Mouse (Mus musculus): Measurements from ENCODE around the gene Arid2. TPM values are rescaled to one million over a fixed set of nuclear protein-coding genes. Genes with fewer than 3 reads are reported as not detected.
"Not testable (repeated sequence)": the region's sequence is repeated elsewhere in the genome, so short reads cannot be mapped to it uniquely, and the experiment has no call there.

Arid2 gene
- polyA plus RNA-seq, 1 experiment from 2014 or later = 21.5 TPM

GRCm38 (mm10) chr15:96418161-96418560, 130.8 kb downstream of the Arid2 start:
- peaks cover 84% of the 10 kb centered on the region for H3K36me3 ChIP-seq
- no peaks in the 10 kb centered on the region for H3K4me1 ChIP-seq (replicated peaks)
- no peak overlapping the region for H3K4me3 ChIP-seq
- H3K4me2 ChIP-seq = no peak overlapping the region
- no peaks in the 10 kb centered on the region for H3K9me3 ChIP-seq (replicated peaks)
- 91% methylated on average over 12 of the region's 12 CpGs for WGBS
- no peaks in the 10 kb centered on the region for H3K27me3 ChIP-seq (replicated peaks)
- ATAC-seq (ENCODE audit: insufficient number of reproducible peaks, low FRiP score) = no peak
- H3K27ac ChIP-seq (ENCODE audit: poor library complexity, severe bottlenecking) = no peak overlapping the region
- no peak overlapping the region for H3K9ac ChIP-seq

DNA sequence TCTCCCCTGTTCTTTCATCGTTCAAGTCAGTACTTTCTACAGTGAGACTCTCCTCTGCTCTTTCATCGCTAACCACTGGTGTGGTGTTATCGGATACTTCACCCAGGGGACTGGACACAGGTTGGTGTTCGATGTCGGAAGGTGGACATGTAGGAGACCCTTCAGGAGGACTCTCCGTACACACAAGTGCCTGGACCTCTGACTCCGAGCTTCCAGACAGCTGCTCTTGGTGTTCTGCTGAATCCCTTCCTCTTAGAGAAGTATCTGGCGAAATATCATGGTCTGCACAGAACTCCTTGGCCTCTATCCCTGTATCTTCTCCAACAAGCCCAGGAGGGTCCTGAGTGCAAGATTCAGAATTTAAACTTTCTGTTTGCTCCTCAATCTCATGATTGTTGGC, 132.6 kb downstream of the Arid2 start:
- H3K4me3 ChIP-seq = no peak overlapping the region
- H3K27me3 ChIP-seq (replicated peaks) = no peaks in the 10 kb centered on the region
- no peak overlapping the region for H3K4me2 ChIP-seq
- H3K9ac ChIP-seq = no peak overlapping the region
- H3K4me1 ChIP-seq (replicated peaks) = no peaks in the 10 kb centered on the region
- H3K36me3 ChIP-seq = peaks cover 76% of the 10 kb centered on the region
- no peaks in the 10 kb centered on the region for H3K9me3 ChIP-seq (replicated peaks)
- WGBS = 93% methylated on average over 8 of the region's 8 CpGs
- H3K27ac ChIP-seq (ENCODE audit: poor library complexity, severe bottlenecking) = no peak overlapping the region
- no peak for ATAC-seq (ENCODE audit: insufficient number of reproducible peaks, low FRiP score)

- H3K27ac ChIP-seq (ENCODE audit: poor library complexity, severe bottlenecking) = no peak overlapping the region
- H3K4me3 ChIP-seq = no peak overlapping the region
- ATAC-seq (ENCODE audit: insufficient number of reproducible peaks, low FRiP score) = no peak
- 98% methylated on average over 1 of the region's 1 CpGs for WGBS
- H3K27me3 ChIP-seq (replicated peaks) = no peaks in the 10 kb centered on the region
- H3K36me3 ChIP-seq = peaks cover 57% of the 10 kb centered on the region
- no peaks in the 10 kb centered on the region for H3K9me3 ChIP-seq (replicated peaks)
- H3K4me2 ChIP-seq = no peak overlapping the region
- H3K4me1 ChIP-seq (replicated peaks) = 0 out of 2 replicates have a peak, but pooled peaks cover under 1% of the 10 kb centered on the region
- H3K9ac ChIP-seq = no peak overlapping the region
These were observed 146.9 kb downstream of the Arid2 start for GRCm38 (mm10) chr15:96434202-96434601.

DNA sequence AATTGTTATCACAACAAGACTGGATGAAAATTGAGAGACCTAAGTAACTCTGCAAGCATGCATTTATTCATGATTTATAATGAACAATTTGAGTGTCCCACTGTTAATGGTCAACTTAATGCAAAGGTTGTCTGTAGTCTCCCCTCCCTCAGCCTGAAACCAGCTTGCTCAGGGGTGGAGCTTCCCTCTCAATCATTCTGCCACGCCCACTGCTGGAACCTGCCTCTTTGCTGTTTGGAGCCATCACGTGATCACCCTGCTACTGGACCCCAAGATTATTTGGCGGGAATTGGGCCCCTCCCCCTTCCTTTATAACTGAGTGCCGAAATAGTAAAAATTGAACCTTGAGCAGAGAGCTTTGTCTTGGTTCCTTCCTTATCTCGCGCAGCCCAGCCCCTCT, 154.2 kb downstream of the Arid2 start:
- not testable (repeated sequence) for H3K4me3 ChIP-seq; H3K4me2 ChIP-seq; H3K4me1 ChIP-seq (replicated peaks); H3K9ac ChIP-seq; H3K27me3 ChIP-seq (replicated peaks); ATAC-seq (ENCODE audit: insufficient number of reproducible peaks, low FRiP score); H3K27ac ChIP-seq (ENCODE audit: poor library complexity, severe bottlenecking); H3K9me3 ChIP-seq (replicated peaks)
- WGBS = 83% methylated on average over 6 of the region's 6 CpGs
- peaks cover 40% of the 10 kb centered on the region for H3K36me3 ChIP-seq

GRCm38 (mm10) chr15:96446785-96447184, 159.5 kb downstream of the Arid2 start:
- no peak overlapping the region for H3K4me2 ChIP-seq
- no peak overlapping the region for H3K27ac ChIP-seq (ENCODE audit: poor library complexity, severe bottlenecking)
- H3K4me1 ChIP-seq (replicated peaks) = 0 out of 2 replicates have a peak, but pooled peaks cover 4% of the 10 kb centered on the region
- 90% methylated on average over 10 of the region's 10 CpGs for WGBS
- no peak for ATAC-seq (ENCODE audit: insufficient number of reproducible peaks, low FRiP score)
- no peak overlapping the region for H3K9ac ChIP-seq
- H3K27me3 ChIP-seq (replicated peaks) = no peaks in the 10 kb centered on the region
- no peak overlapping the region for H3K4me3 ChIP-seq
- H3K9me3 ChIP-seq (replicated peaks) = no peaks in the 10 kb centered on the region
- peaks cover 49% of the 10 kb centered on the region for H3K36me3 ChIP-seq

- Histone ChIP-seq H3K4me2 (no peak overlapping the region), H3K9ac (no peak overlapping the region), H3K4me1 (replicated peaks) (0 out of 2 replicates have a peak, but pooled peaks cover 4% of the 10 kb centered on the region), H3K27ac (ENCODE audit: poor library complexity, severe bottlenecking) (no peak overlapping the region), H3K4me3 (no peak overlapping the region), H3K27me3 (replicated peaks) (no peaks in the 10 kb centered on the region), H3K36me3 (peaks cover 44% of the 10 kb centered on the region), H3K9me3 (replicated peaks) (no peaks in the 10 kb centered on the region)
- ATAC-seq (ENCODE audit: insufficient number of reproducible peaks, low FRiP score) = peak; percentile 94
- WGBS = 87% methylated on average over 7 of the region's 7 CpGs
These were observed 161.5 kb downstream of the Arid2 start for GRCm38 (mm10) chr15:96448656-96449299.

- Histone ChIP-seq H3K9ac (no peak overlapping the region), H3K4me1 (replicated peaks) (peaks cover 18% of the 10 kb centered on the region), H3K36me3 (peaks cover 26% of the 10 kb centered on the region), H3K27ac (ENCODE audit: poor library complexity, severe bottlenecking) (no peak overlapping the region), H3K9me3 (replicated peaks) (no peaks in the 10 kb centered on the region), H3K27me3 (replicated peaks) (no peaks in the 10 kb centered on the region), H3K4me2 (no peak overlapping the region), H3K4me3 (no peak overlapping the region)
- no peak for ATAC-seq (ENCODE audit: insufficient number of reproducible peaks, low FRiP score)
- 95% methylated on average over 1 of the region's 1 CpGs for WGBS
These were observed 166.0 kb downstream of the Arid2 start for GRCm38 (mm10) chr15:96453346-96453745.

Small RNA genes lying within 50 kb of the gene (microRNA-seq; reads per million reads assigned to microRNA genes)
- not detected for gene Gm25397

Other genes starting within 250 kb of the Arid2 start
- gene Scaf11, start 173.3 kb downstream of the Arid2 start, polyA plus RNA-seq (2016; fragmentation: Nextera tagmentation; extraction: Ambion mirVana) = 76.0 and 79.1 TPM in 2 replicates